Mouse (Mus musculus) CH12.LX (cell line): ENCODE results near the gene Adora1. TPM values are rescaled to one million over a fixed set of nuclear protein-coding genes. Genes with fewer than 3 reads are reported as not detected.

ENCODE experiments used
- DNase-seq: peaks from one replicate; pipeline ENCODE4 v3.0.0-alpha.2; 2013; ENCODE audit errors: extremely low read depth
- H3K27ac ChIP-seq: 2 replicates; pipeline ENCODE4 v1.5.1; 2012; ENCODE audit warnings: low read depth, mild to moderate bottlenecking, control low read depth, moderate library complexity; ENCODE audit not compliant: insufficient read depth
- H3K27me3 ChIP-seq: replicated peaks from 2 replicates; pipeline ENCODE3; 2012; ENCODE audit warnings: inconsistent platforms
- H3K36me3 ChIP-seq, 2 experiments: replicated peaks in 1 of 2; 2 replicates each; pipeline versions ENCODE3 to v1.6.1; 2012; ENCODE audit warnings: inconsistent platforms in 1 of 2, low read length in 1 of 2, mild to moderate bottlenecking in 1 of 2, mixed read lengths in 1 of 2, moderate library complexity in 1 of 2; ENCODE audit not compliant: control insufficient read depth in 1 of 2, insufficient read depth in 1 of 2
- H3K4me1 ChIP-seq, 2 experiments: 2 replicates each; pipeline ENCODE4 v1.6.1; 2012; ENCODE audit warnings: inconsistent platforms in 1 of 2, moderate library complexity in 1 of 2; ENCODE audit not compliant: insufficient read depth in 2 of 2, control insufficient read depth in 1 of 2
- H3K4me2 ChIP-seq: 2 replicates; pipeline ENCODE4 v1.6.1; 2012; ENCODE audit warnings: low read depth, mild to moderate bottlenecking, control low read depth; ENCODE audit not compliant: poor library complexity, insufficient read depth, severe bottlenecking
- H3K4me3 ChIP-seq, 3 experiments: fragments of 150-350 bp in 1 of 3; sonication (generic) in 1 of 3; replicated peaks in 1 of 3; 2 replicates each; pipeline versions ENCODE3 to v1.5.1; 2011 to 2012; ENCODE audit warnings: low read depth in 2 of 3, low read length in 2 of 3, mild to moderate bottlenecking in 2 of 3, moderate library complexity in 2 of 3, control low read depth in 1 of 3, improper control_type of control experiment in 1 of 3, inconsistent platforms in 1 of 3, mixed read lengths in 1 of 3; ENCODE audit not compliant: poor library complexity in 1 of 3
- H3K79me2 ChIP-seq: replicated peaks from 2 replicates; pipeline ENCODE4 v1.6.1; 2012; ENCODE audit warnings: mild to moderate bottlenecking, moderate library complexity; ENCODE audit not compliant: control insufficient read depth, poor library complexity, insufficient read depth, severe bottlenecking; ENCODE audit errors: extremely low read depth
- H3K9ac ChIP-seq: 2 replicates; pipeline ENCODE4 v1.6.1; 2012; ENCODE audit warnings: low read depth, mild to moderate bottlenecking, control low read depth, moderate library complexity; ENCODE audit not compliant: insufficient read depth
- H3K9me3 ChIP-seq: replicated peaks from 2 replicates; pipeline ENCODE3; 2012; ENCODE audit warnings: low read length, inconsistent platforms, mixed read lengths
- BHLHE40 ChIP-seq: IDR thresholded peaks from 2 replicates; pipeline ENCODE4 v1.6.1; 2011; ENCODE audit warnings: mild to moderate bottlenecking, low read depth, low read length, improper control_type of control experiment
- E2F4 ChIP-seq: IDR thresholded peaks from 2 replicates; pipeline ENCODE4 v1.6.1; 2011; ENCODE audit warnings: low read depth, low read length, improper control_type of control experiment; ENCODE audit not compliant: insufficient replicate concordance
- ELF1 ChIP-seq: IDR thresholded peaks from 2 replicates; pipeline ENCODE4 v1.6.1; 2014; ENCODE audit warnings: low read depth, mild to moderate bottlenecking, inconsistent platforms, low read length, improper control_type of control experiment
- EP300 ChIP-seq: IDR thresholded peaks from 2 replicates; pipeline ENCODE4 v1.6.1; 2011; ENCODE audit warnings: low read length, improper control_type of control experiment
- JUN ChIP-seq: IDR thresholded peaks from 2 replicates; pipeline ENCODE4 v1.6.1; 2011; ENCODE audit warnings: low read depth, mild to moderate bottlenecking, low read length, improper control_type of control experiment, moderate library complexity; ENCODE audit not compliant: insufficient read depth
- KAT2A ChIP-seq: IDR thresholded peaks from 2 replicates; pipeline ENCODE4 v1.6.1; 2012; ENCODE audit warnings: low read length, improper control_type of control experiment, inconsistent platforms; ENCODE audit not compliant: insufficient replicate concordance
- MAZ ChIP-seq: IDR thresholded peaks from 2 replicates; pipeline ENCODE4 v1.6.1; 2012; ENCODE audit warnings: low read depth, mild to moderate bottlenecking, inconsistent platforms, low read length, improper control_type of control experiment, moderate library complexity
- MEF2A ChIP-seq: IDR thresholded peaks from 2 replicates; pipeline ENCODE4 v1.6.1; 2014; ENCODE audit warnings: low read depth, mild to moderate bottlenecking, inconsistent platforms, low read length, improper control_type of control experiment, borderline replicate concordance
- MXI1 ChIP-seq: IDR thresholded peaks from 2 replicates; pipeline ENCODE4 v1.6.1; 2011; ENCODE audit warnings: mild to moderate bottlenecking, low read depth, low read length, improper control_type of control experiment
- MYC ChIP-seq: IDR thresholded peaks from 2 replicates; pipeline ENCODE4 v1.6.1; 2011; ENCODE audit warnings: low read depth, mild to moderate bottlenecking, improper control_type of control experiment, low read length
- PAX5 ChIP-seq: IDR thresholded peaks from 2 replicates; pipeline ENCODE4 v1.6.1; 2012; ENCODE audit warnings: low read length, inconsistent platforms, mixed read lengths
- RAD21 ChIP-seq: IDR thresholded peaks from 2 replicates; pipeline ENCODE4 v1.6.1; 2011; ENCODE audit warnings: low read depth, mild to moderate bottlenecking, low read length, improper control_type of control experiment, moderate library complexity
- SIN3A ChIP-seq: IDR thresholded peaks from 2 replicates; pipeline ENCODE4 v1.6.1; 2012; ENCODE audit warnings: low read length, improper control_type of control experiment, inconsistent platforms
- SMC3 ChIP-seq: IDR thresholded peaks from 2 replicates; pipeline ENCODE4 v1.6.1; 2011; ENCODE audit warnings: low read depth, low read length, improper control_type of control experiment
- USF1 ChIP-seq: IDR thresholded peaks from 2 replicates; pipeline ENCODE4 v1.6.1; 2014; ENCODE audit warnings: low read depth, mild to moderate bottlenecking, inconsistent platforms, low read length, improper control_type of control experiment
- USF2 ChIP-seq: conservative IDR thresholded peaks from 2 replicates; pipeline ENCODE4 v1.6.1; 2011; ENCODE audit warnings: low read depth, low read length, improper control_type of control experiment
- ZKSCAN1 ChIP-seq: IDR thresholded peaks from 2 replicates; pipeline ENCODE4 v1.6.1; 2012; ENCODE audit warnings: low read depth, inconsistent platforms, low read length, improper control_type of control experiment, borderline replicate concordance
- ZMIZ1 ChIP-seq: IDR thresholded peaks from 2 replicates; pipeline ENCODE4 v1.6.1; 2012; ENCODE audit warnings: low read depth, mild to moderate bottlenecking, inconsistent platforms, low read length, improper control_type of control experiment
- ZNF384 ChIP-seq: IDR thresholded peaks from 2 replicates; pipeline ENCODE4 v1.6.1; 2012; ENCODE audit warnings: low read depth, low read length, improper control_type of control experiment, inconsistent platforms
- dilution Hi-C: fragments of 300-500 bp; cut with MboI; formaldehyde crosslinking; loops from 2 replicates; pipeline ENCODE4 v1.14.3; 2020; ENCODE audit warnings: low sequenced_read_pairs; ENCODE audit not compliant: extremely low pct_unique_long_range_greater_than_20kb, extremely low pct_ligation_motif_present
- in situ Hi-C: fragments of 300-500 bp; cut with MboI; formaldehyde crosslinking; loops from 3 replicates; pipeline ENCODE4 v1.14.3; 2019; ENCODE audit warnings: low sequenced_read_pairs, low pct_ligation_motif_present, low pct_unique_long_range_greater_than_20kb, mixed read lengths
- polyA plus RNA-seq: library from polyadenylated mRNA; unstranded; fragments of >175 nt; gene quantifications from 2 replicates; pipeline ENCODE4 v1.2.1, GENCODE M21; 2012; ENCODE audit warnings: low read depth; ENCODE audit not compliant: insufficient read length
- total RNA-seq, 2 experiments: library from RNA; depleted of rRNA; stranded (reverse); fragments of 300-350 nt in 1 of 2; fragments of >200 nt in 1 of 2; gene quantifications; 2 replicates each; pipeline ENCODE4 v1.2.3; 2012 to 2014

The Adora1 gene
- total and polyA plus RNA-seq, 3 experiments = 0.20 TPM; not detected in 2

GRCm38 (mm10) chr1:134168567-134168966, 66.7 kb downstream of the Adora1 start:
- in situ Hi-C loops (no loop called here), dilution Hi-C loops (no loop called here)
- peaks cover 10% of the 10 kb centered on the region for H3K9me3 ChIP-seq
- H3K4me3 ChIP-seq = no peak overlapping the region
- no peaks in the 10 kb centered on the region for H3K79me2 ChIP-seq
- H3K27ac ChIP-seq = no peak overlapping the region
- 0 out of 4 replicates have a peak, but pooled peaks cover 0 to 3% of the 10 kb centered on the region in 2 experiments for H3K4me1 ChIP-seq
- TF ChIP-seq KAT2A = no peak
- no peak for TF ChIP-seq RAD21
- TF ChIP-seq ELF1 = no peak
- TF ChIP-seq MAZ = no peak
- no peak for TF ChIP-seq PAX5
- no peak for TF ChIP-seq SIN3A
- TF ChIP-seq USF1 = no peak
- TF ChIP-seq MEF2A = no peak
- TF ChIP-seq JUN = no peak
- no peaks in the 10 kb centered on the region for H3K36me3 ChIP-seq
- H3K27me3 ChIP-seq = no peaks in the 10 kb centered on the region
- no peak overlapping the region for H3K4me2 ChIP-seq
- no peak for DNase-seq
- H3K9ac ChIP-seq = no peak overlapping the region

- H3K27me3 ChIP-seq = no peaks in the 10 kb centered on the region
- no peak overlapping the region for H3K4me2 ChIP-seq
Observed at GRCm38 (mm10) chr1:134167416-134168305, 67.6 kb downstream of the Adora1 start.

More at GRCm38 (mm10) chr1:134167416-134168305, 67.6 kb downstream of the Adora1 start:
- Histone ChIP-seq H3K27ac (no peak overlapping the region), H3K9ac (no peak overlapping the region), H3K36me3 (no peaks in the 10 kb centered on the region), H3K4me3 (no peak overlapping the region), H3K9me3 (peaks cover 10% of the 10 kb centered on the region), H3K79me2 (no peaks in the 10 kb centered on the region), H3K4me1 (0 out of 4 replicates have a peak, but pooled peaks cover 0 to 3% of the 10 kb centered on the region in 2 experiments)
- TF ChIP-seq RAD21 (no peak), ZNF384 (no peak), EP300 (no peak), E2F4 (no peak), JUN (no peak), SIN3A (no peak), SMC3 (no peak), MYC (no peak), ZMIZ1 (no peak), MXI1 (no peak), USF2 (no peak), USF1 (no peak), PAX5 (no peak), MAZ (no peak), ZKSCAN1 (no peak), BHLHE40 (no peak)
- no peak for DNase-seq
- dilution Hi-C loops (no loop called here), in situ Hi-C loops (no loop called here)
